Mouse (Mus musculus): ENCODE measurements around the gene Hes1.

DNA sequence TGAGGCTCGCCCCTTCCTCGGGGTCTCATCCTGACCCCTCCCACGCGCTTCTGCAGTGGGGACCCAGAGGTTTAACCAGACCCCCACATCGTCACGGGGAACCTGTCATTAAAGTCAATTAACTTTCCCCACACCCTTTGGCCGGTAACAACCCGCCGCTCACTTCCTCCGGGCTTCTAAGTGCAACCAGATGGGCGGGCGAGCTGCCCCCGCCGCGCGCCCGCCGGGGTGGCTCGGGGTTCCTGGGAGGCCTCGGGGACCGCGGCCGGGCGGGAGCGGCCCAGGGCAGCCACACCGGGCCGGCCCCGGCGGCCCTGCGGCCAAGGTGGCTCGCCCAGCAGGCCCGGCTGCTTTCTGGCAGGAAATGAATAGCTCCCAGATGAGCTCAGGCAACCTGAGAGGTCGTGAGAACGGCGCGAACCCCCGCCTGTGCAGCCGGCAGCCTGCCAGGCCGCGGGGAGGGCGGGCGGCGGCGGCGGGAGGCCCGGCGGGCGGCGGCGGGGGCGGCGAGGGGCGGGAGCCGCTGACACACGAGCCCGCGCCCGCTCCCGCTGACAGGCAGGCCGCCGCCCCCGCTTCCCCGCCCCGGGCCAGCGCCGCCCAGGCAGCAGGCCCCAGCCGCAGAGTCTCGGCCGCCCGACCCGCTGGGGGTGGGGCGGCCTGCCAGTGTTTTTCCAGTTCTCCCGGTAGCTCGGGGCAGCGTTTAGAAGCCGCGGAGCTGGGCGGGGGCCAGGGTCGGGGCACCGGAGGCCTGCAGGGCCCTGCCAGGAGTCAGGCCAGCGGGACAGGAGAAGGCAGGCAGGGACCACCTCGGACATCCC lies 6.0 kb downstream of the Hes1 start:
- TF ChIP-seq CTCF (IDR thresholded peaks at IDR 0.05) (no peak), EP300 (IDR thresholded peaks at IDR 0.05) (no peak; the same call in 1 of the 2 replicates)
